Mouse (Mus musculus) left cerebral cortex, adult 8-10 months (tissue): ENCODE measurements around the gene Pprc1. TPM values are rescaled to one million over a fixed set of nuclear protein-coding genes. Genes with fewer than 3 reads are reported as not detected.

Source experiments
- DNase-seq, 2 experiments: peaks; one replicate each; pipeline ENCODE4 v3.0.0; 2022; ENCODE audit warnings: low spot score in 2 of 2
- total RNA-seq, 4 experiments: library from RNA; stranded (reverse); gene quantifications; 2 replicates each; pipeline ENCODE4 v1.2.4; 2022

Gene Pprc1
- total RNA-seq, 4 experiments from 2014 or later = 25.7 to 29.7 (median 26.8) TPM

DNA sequence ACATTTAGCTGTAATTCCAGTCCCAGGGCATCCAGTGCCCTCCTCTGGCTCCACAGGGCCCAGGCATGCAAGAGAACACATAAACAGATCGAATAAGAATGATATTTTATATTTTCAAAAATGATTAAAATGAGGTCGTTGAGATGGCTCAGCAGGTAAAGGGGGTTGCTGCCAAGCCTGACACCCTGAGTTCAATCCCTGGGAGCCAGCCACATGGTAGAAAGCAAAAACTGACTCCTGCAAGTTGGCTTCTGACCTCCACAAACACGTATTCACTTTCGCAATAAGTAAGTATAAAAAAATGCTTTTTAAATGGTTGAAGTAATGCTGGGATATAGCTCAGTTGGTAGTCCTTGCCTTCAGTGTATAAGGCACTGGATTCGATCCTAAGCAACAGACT lies 66.1 kb downstream of the Pprc1 start:
- DNase-seq = no peak

DNA sequence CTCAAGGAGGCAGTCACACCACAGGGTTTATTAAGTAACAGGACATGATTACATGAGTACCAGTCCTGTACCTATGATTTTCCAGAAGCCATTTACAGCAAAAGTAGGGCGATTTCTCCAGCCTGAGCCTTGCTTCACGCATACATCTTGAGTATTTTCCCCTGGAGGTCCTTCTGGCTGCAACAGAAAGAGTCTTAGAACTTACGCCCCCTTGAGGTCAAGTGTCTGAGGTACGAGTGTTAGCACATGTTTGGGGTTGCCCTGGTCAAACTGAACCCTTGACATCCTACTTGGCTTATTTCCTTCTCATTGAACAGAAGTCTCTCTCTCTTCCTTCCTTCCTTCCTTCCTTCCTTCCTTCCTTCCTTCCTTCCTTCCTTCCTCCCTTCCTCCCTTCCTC lies 69.9 kb downstream of the Pprc1 start:
- DNase-seq = no peak

DNA sequence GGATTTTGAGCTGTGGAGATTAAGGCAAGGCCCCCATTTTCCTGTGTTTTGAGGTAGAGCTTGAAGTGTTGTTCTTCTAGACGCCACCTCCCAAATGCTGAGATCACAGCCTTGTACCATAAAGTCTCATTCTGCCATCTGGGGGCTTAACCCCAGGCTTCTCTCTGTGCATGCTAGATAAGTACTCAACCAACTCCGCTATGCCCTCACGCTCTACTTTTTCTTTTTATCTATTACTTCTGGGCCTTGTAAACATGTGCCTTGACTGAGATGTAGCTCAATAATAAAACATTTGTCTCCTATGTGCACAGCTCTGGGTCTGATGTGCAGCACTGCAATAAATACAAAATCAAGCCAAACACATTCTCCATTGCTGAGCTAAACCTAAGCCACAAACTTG lies 74.8 kb downstream of the Pprc1 start:
- DNase-seq = no peak

DNA sequence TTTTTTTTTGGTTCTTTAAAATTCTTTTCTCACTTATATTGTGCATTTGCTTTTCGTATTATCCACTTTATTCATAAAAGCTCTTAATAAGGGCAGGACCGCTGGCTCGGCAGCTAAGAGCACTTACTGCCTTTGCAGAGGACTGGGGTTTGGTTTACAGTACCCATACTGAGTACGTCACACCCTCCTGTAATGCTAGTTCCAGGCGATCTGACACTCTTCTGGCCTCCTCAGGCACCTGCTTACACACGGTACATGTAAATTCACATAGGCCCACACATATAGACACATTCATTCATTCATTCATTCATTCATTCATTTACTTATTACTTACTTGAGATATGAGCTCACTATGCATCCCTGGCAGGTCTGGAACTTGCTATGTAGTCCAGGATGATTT lies 76.2 kb downstream of the Pprc1 start:
- DNase-seq = no peak

Other genes starting within 250 kb of the Pprc1 start
- gene Kcnip2, start 228.8 kb upstream of the Pprc1 start, total RNA-seq = 100 to 1,000 TPM; 150 to 177 (median 154) TPM
- 10 to 100 TPM; 20.7 to 22.8 (median 21.7) TPM for gene Armh3, start 46.4 kb upstream of the Pprc1 start, total RNA-seq
- gene Hps6, start 41.4 kb upstream of the Pprc1 start, total RNA-seq = 1 to 10 TPM; 7.8 to 9.0 (median 8.5) TPM
- 100 to 1,000 TPM; 110 to 132 (median 120) TPM for gene Ldb1, start 328 bp downstream of the Pprc1 start, total RNA-seq
- 10 to 100 TPM; 41.8 to 48.2 (median 46.0) TPM for gene Nolc1, start 31.0 kb downstream of the Pprc1 start, total RNA-seq
- gene Elovl3, start 87.0 kb downstream of the Pprc1 start, total RNA-seq = not detected
- not detected for gene Pitx3, start 103.4 kb downstream of the Pprc1 start, total RNA-seq
- 10 to 100 TPM; 76.4 to 97.5 (median 78.8) TPM for gene Gbf1, start 107.6 kb downstream of the Pprc1 start, total RNA-seq